Mouse (Mus musculus) liver, embryonic 15.5 days (tissue): ENCODE results near the gene Tomm40. TPM values are rescaled to one million over a fixed set of nuclear protein-coding genes. Genes with fewer than 3 reads are reported as not detected.

Experiments
- ATAC-seq: fragments of 200-750 bp; cut with Nextera tagmentation; 2 replicates; pipeline ENCODE4 v1.8.0; 2017; ENCODE audit warnings: moderate number of reproducible peaks, mild to moderate bottlenecking, moderate library complexity; ENCODE audit not compliant: insufficient read depth
- H3K27ac ChIP-seq: fragments of 300-500 bp; sonication (generic); replicated peaks from 2 replicates; pipeline ENCODE4 v1.5.1; 2015; ENCODE audit warnings: mild to moderate bottlenecking, inconsistent platforms
- H3K27me3 ChIP-seq: fragments of 300-500 bp; sonication (generic); 2 replicates; pipeline ENCODE4 v1.6.1; 2015; ENCODE audit warnings: mild to moderate bottlenecking, inconsistent platforms
- H3K36me3 ChIP-seq: fragments of 300-500 bp; sonication (generic); replicated peaks from 2 replicates; pipeline ENCODE4 v1.6.1; 2015; ENCODE audit warnings: moderate library complexity, mild to moderate bottlenecking, inconsistent platforms
- H3K4me1 ChIP-seq: fragments of 300-500 bp; sonication (generic); replicated peaks from 2 replicates; pipeline ENCODE4 v1.6.1; 2015; ENCODE audit warnings: inconsistent platforms
- H3K4me2 ChIP-seq: fragments of 300-500 bp; sonication (generic); 2 replicates; pipeline ENCODE4 v1.6.1; 2015; ENCODE audit warnings: moderate library complexity, mild to moderate bottlenecking, inconsistent platforms
- H3K4me3 ChIP-seq: fragments of 300-500 bp; sonication (generic); replicated peaks from 2 replicates; pipeline ENCODE4 v1.5.1; 2015; ENCODE audit warnings: mild to moderate bottlenecking, inconsistent platforms
- H3K9ac ChIP-seq: fragments of 300-500 bp; sonication (generic); 2 replicates; pipeline ENCODE4 v1.6.1; 2015; ENCODE audit warnings: moderate library complexity, mild to moderate bottlenecking, inconsistent platforms
- H3K9me3 ChIP-seq: fragments of 300-500 bp; sonication (generic); replicated peaks from 2 replicates; pipeline ENCODE4 v1.6.1; 2016; ENCODE audit warnings: inconsistent platforms
- WGBS: fragments of 180-500 bp; shearing (Covaris S2); methylation state at CpG from one replicate; pipeline ENCODE4 v1.1.7; 2015; ENCODE audit warnings: mixed read lengths; ENCODE audit not compliant: insufficient replicate concordance; 5-methylcytosine and 5-hydroxymethylcytosine counted together
- polyA plus RNA-seq: library from polyadenylated mRNA; unstranded; fragments of >200 nt; fragmentation: Nextera tagmentation; extraction: Ambion mirVana; gene quantifications from 2 replicates; pipeline ENCODE4 v1.2.1, GENCODE M21; 2015

Gene Tomm40
- polyA plus RNA-seq, 1 experiment from 2014 or later: 87.2 TPM

DNA sequence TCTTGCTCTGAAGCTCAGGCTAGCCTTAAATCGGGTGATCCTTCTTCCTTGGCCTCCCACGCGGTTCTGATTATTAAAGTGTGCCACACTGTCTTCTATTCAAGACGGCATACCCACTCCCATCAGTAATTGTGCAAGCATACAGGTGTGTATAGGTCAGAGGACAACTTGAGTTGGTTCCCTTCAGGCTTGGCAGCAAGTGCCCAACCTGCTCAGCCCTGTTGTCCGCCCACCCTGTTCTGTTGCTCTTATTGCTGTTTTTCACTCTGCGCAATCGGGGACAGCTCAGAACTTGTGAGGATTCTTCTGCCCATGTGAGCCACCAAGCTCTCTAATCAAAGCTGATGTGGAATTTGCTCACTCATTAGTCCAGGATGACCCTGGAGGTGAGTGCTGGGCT lies 10.0 kb downstream of the Tomm40 start:
- Histone ChIP-seq H3K9ac (no peak overlapping the region), H3K4me1 (peaks cover 33% of the 10 kb centered on the region), H3K27me3 (no peaks in the 10 kb centered on the region), H3K9me3 (no peaks in the 10 kb centered on the region), H3K27ac (no peak overlapping the region), H3K4me3 (no peak overlapping the region), H3K36me3 (peaks cover 67% of the 10 kb centered on the region), H3K4me2 (no peak overlapping the region)
- no peak for ATAC-seq
- 82% methylated on average over 7 of the region's 7 CpGs for WGBS

GRCm38 (mm10) chr7:19704475-19704874 lies 10.8 kb downstream of the Tomm40 start:
- Histone ChIP-seq H3K27ac (no peak overlapping the region), H3K36me3 (peaks cover 60% of the 10 kb centered on the region), H3K27me3 (no peaks in the 10 kb centered on the region), H3K9ac (no peak overlapping the region), H3K4me3 (no peak overlapping the region), H3K4me1 (peaks cover 41% of the 10 kb centered on the region), H3K4me2 (no peak overlapping the region), H3K9me3 (no peaks in the 10 kb centered on the region)
- no peak for ATAC-seq
- WGBS: 76% methylated on average over 4 of the region's 4 CpGs

DNA sequence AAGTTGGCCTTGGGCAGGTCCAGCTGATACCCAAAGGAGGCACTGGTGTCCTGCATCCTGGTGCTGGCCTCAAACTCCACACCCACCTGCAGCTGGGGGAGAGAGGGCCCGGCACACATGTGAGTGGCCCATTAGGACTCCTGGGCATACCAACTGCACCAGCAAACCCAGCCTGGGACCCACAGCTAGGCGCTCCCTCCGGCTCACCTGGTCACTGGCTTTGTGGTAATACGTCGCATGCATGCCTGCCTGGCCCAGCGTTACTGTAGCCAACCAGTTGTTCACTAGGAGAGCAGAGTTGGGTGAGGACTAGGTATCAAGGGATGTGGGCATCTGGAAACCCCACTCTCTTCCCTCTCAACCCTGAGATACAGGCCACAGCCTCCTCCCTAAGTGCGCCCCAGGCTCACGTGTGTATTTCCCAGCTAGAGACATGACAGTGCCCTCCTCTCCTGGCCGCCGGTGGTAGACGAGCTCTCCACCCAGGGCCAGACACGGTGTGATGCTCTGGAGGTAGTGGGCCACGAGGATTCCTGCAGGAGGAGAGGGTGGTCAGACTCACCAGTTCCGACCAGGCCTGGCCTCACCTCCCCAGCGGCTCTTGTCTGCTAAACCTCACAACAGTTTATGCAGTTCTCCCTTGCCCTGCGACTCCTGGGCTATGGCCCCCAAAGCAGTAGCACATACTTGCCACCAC lies 12.2 kb downstream of the Tomm40 start:
- Histone ChIP-seq H3K4me3 (no peak overlapping the region), H3K4me1 (peaks cover 51% of the 10 kb centered on the region), H3K27me3 (no peaks in the 10 kb centered on the region), H3K9me3 (no peaks in the 10 kb centered on the region), H3K4me2 (no peak overlapping the region), H3K27ac (no peak overlapping the region), H3K36me3 (peaks cover 47% of the 10 kb centered on the region), H3K9ac (no peak overlapping the region)
- 76% methylated on average over 16 of the region's 16 CpGs for WGBS
- ATAC-seq: no peak

- Histone ChIP-seq H3K4me1 (peaks cover 65% of the 10 kb centered on the region), H3K4me2 (peak overlapping the region; percentile 27), H3K9ac (peak overlapping the region; percentile 35; the same call in 1 of the 2 replicates), H3K4me3 (no peak overlapping the region), H3K27ac (peak overlapping the region; percentile 83), H3K9me3 (no peaks in the 10 kb centered on the region), H3K36me3 (peaks cover 42% of the 10 kb centered on the region), H3K27me3 (no peaks in the 10 kb centered on the region)
- WGBS: 22% methylated on average over 22 of the region's 22 CpGs
- ATAC-seq: peak; percentile 78
Observed at GRCm38 (mm10) chr7:19701069-19701761, 14.0 kb downstream of the Tomm40 start.

DNA sequence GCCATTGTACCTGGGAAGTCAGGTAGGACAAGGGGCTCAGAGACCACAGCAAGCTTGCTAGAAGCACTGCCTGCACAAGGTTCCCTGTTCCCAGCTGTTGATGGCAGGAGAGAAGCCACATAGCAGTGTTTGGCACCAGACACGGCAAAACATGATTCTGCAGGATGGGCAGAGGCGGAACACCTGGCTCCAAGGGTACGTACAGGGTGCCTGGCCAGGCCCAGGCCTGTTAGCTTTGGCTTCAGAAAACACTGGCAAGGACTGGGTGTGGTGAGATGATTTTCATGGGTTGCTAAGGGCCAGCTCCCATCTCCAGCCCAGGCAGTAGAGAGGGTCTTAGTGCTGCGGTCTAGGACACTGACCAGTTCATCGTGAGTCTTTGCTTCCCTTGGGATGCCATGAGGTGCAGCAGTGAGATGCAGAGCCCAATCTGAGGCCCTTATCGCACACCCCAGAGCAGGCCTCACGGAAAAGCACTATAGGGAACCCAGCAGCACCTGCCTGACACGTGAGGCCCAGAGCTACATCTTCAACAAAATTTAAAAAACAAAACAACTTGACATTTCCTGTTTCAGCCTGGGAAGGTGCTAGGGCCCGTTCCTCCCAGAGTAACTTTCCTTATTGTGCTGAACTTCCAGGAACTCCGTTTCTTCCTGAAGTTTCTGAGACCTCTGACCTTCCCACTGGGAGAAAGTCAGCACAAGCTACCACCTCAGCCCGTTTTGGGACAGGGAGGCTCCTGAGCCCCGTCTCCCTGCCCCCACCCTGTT lies 14.8 kb downstream of the Tomm40 start:
- ATAC-seq: peak; percentile 9; the same call in 1 of the 2 replicates
- H3K9ac ChIP-seq: peak overlapping the region; percentile 35; the same call in 1 of the 2 replicates
- H3K4me1 ChIP-seq: peaks cover 72% of the 10 kb centered on the region
- peak overlapping the region; percentile 83 for H3K27ac ChIP-seq
- no peaks in the 10 kb centered on the region for H3K27me3 ChIP-seq
- H3K4me3 ChIP-seq: no peak overlapping the region
- H3K9me3 ChIP-seq: no peaks in the 10 kb centered on the region
- H3K36me3 ChIP-seq: peaks cover 41% of the 10 kb centered on the region
- H3K4me2 ChIP-seq: peak overlapping the region; percentile 27
- WGBS: 43% methylated on average over 12 of the region's 12 CpGs

- H3K4me1 ChIP-seq: peaks cover 79% of the 10 kb centered on the region
Observed at GRCm38 (mm10) chr7:19699827-19700148, 15.4 kb downstream of the Tomm40 start.

GRCm38 (mm10) chr7:19698907-19699826 lies 16.1 kb downstream of the Tomm40 start, which contains the start of gene Apoe:
TSS of gene Apoe (minus strand) at chr7:19699188.
- Histone ChIP-seq H3K9me3 (no peaks in the 10 kb centered on the region), H3K4me1 (peaks cover 86% of the 10 kb centered on the region), H3K4me2 (peak within 1 kb of the TSS; percentile 56), H3K9ac (peak within 1 kb of the TSS; percentile 45; the same call in 1 of the 2 replicates), H3K27ac (peak within 1 kb of the TSS; percentile 83), H3K4me3 (peak within 1 kb of the TSS; percentile 50), H3K36me3 (peaks cover 30% of the 10 kb centered on the region), H3K27me3 (no peaks in the 10 kb centered on the region)
- peak; percentile 45 for ATAC-seq
- 2% methylated on average over 20 of the region's 20 CpGs for WGBS

More at GRCm38 (mm10) chr7:19699827-19700148, 15.4 kb downstream of the Tomm40 start:
- Histone ChIP-seq H3K36me3 (peaks cover 36% of the 10 kb centered on the region), H3K9me3 (no peaks in the 10 kb centered on the region), H3K4me3 (no peak overlapping the region), H3K27me3 (no peaks in the 10 kb centered on the region), H3K9ac (no peak overlapping the region), H3K4me2 (peak overlapping the region; percentile 56; the same call in 1 of the 2 replicates), H3K27ac (peak overlapping the region; percentile 83)
- no peak for ATAC-seq
- WGBS: 42% methylated on average over 4 of the region's 4 CpGs

DNA sequence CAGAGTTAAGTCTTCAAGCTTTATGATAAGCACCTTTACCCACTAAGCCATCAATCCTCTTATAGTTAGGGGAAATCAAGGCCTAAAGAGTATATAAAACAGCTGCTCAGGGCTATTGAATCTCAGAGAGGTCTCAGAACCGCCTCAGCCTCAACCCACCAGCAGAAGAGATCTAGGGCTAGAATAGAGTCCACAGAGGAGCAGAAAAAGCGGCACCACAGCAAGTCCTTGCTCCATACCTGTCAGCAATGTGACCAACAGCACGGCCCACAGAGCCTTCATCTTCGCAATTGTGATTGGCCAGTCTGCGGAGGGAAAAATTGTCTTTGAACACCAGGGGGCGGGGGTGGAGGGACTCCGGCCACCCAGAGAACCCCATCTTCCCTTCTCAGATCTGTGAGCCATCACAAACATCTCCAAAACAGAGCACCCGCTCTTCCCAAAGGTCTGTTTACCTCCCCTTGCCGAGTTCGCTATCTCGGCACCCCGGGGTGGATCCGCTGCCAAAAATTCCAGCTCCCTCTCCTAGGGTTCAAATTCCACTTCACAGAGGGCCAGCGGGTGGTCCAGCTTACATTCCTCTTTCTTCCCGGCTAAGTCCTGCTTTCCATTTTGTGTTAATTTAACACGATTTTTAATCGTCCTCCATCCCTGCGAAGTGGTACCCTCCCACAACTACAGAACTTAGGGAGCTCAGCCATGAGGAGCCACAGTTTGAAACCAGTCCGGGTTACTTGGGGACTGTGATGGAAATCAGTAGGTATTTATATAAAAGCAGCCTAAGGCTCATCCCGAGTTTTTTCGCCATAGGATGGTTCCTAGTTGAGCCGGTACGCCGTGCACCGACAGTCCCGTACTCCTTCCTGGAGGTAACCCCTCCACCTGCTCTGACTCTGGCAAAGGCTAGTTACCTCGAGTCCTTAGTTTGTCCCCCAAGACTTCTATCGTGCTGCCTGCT lies 17.0 kb downstream of the Tomm40 start:
- Histone ChIP-seq H3K4me1 (peaks cover 92% of the 10 kb centered on the region), H3K36me3 (peaks cover 23% of the 10 kb centered on the region), H3K9ac (peak overlapping the region; percentile 45; the same call in 1 of the 2 replicates), H3K4me2 (peak overlapping the region; percentile 56), H3K4me3 (peak overlapping the region; percentile 50), H3K27ac (peak overlapping the region; percentile 83), H3K9me3 (no peaks in the 10 kb centered on the region), H3K27me3 (no peaks in the 10 kb centered on the region)
- no peak for ATAC-seq
- 2% methylated on average over 28 of the region's 28 CpGs for WGBS

GRCm38 (mm10) chr7:19696336-19696873 lies 18.8 kb downstream of the Tomm40 start:
- WGBS: 83% methylated on average over 34 of the region's 34 CpGs
- peak overlapping the region; percentile 36; the same call in 1 of the 2 replicates for H3K9ac ChIP-seq
- H3K4me3 ChIP-seq: peak overlapping the region; percentile 50
- H3K4me1 ChIP-seq: peaks cover 90% of the 10 kb centered on the region
- H3K27ac ChIP-seq: peak overlapping the region; percentile 83
- ATAC-seq: no peak
- H3K9me3 ChIP-seq: no peaks in the 10 kb centered on the region
- peaks cover 15% of the 10 kb centered on the region; the same call in 1 of the 2 replicates for H3K36me3 ChIP-seq
- H3K4me2 ChIP-seq: peak overlapping the region; percentile 56
- H3K27me3 ChIP-seq: no peaks in the 10 kb centered on the region
